Mouse (Mus musculus) heart, postnatal 0 days (tissue): ENCODE data around the gene Hvcn1.

Source experiments
- CTCF ChIP-seq: IDR thresholded peaks from 2 replicates; pipeline ENCODE4 v1.5.1; 2016; ENCODE audit warnings: antibody characterized with exemption, control low read depth, low read depth
- EP300 ChIP-seq: IDR thresholded peaks from 2 replicates; pipeline ENCODE4 v1.6.1; 2016; ENCODE audit warnings: antibody characterized with exemption, low read depth

DNA sequence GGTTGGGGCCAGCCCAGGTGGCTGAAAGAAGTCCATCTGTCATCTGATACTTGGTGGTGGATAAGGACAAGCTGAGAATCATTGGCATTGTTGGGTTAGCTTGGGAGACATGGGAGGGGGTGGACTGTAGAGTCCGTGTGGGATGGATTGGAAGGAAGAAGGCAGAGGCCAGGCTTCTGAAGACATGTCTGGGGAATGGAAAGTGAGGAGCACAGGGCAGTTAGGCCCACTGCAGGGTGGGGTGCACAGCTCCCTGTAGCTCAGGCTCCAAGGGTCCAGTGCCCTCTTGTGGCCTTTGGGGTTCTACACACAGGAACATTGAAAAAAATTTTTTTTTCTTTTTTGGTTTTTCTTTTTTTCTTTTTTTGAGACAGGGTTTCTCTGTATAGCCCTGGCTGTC, 30.2 kb upstream of the Hvcn1 start:
- TF ChIP-seq EP300 (no peak), CTCF (peak; percentile 66)
